Mouse (Mus musculus) heart, embryonic 11.5 days (tissue): Measurements from ENCODE around the gene Foxo3. TPM values are rescaled to one million over a fixed set of nuclear protein-coding genes. Genes with fewer than 3 reads are reported as not detected.

Source experiments
- ATAC-seq: fragments of 200-750 bp; cut with Nextera tagmentation; replicated peaks from 2 replicates; pipeline ENCODE4 v1.8.0; 2017; ENCODE audit warnings: moderate library complexity; ENCODE audit not compliant: insufficient number of reproducible peaks, low FRiP score, low TSS enrichment
- H3K27ac ChIP-seq: fragments of 300-500 bp; sonication (generic); 2 replicates; pipeline ENCODE4 v1.5.1; 2014; ENCODE audit warnings: mild to moderate bottlenecking, low read depth, low read length
- H3K27me3 ChIP-seq: fragments of 300-500 bp; sonication (generic); 2 replicates; pipeline ENCODE4 v1.6.1; 2014; ENCODE audit warnings: mild to moderate bottlenecking, low read length, mixed read lengths; ENCODE audit not compliant: control insufficient read depth, insufficient read depth
- H3K36me3 ChIP-seq: fragments of 300-500 bp; sonication (generic); 2 replicates; pipeline ENCODE4 v1.6.1; 2014; ENCODE audit warnings: mild to moderate bottlenecking, low read length, moderate library complexity, mixed read lengths; ENCODE audit not compliant: control insufficient read depth, insufficient read depth
- H3K4me1 ChIP-seq: fragments of 300-500 bp; sonication (generic); 2 replicates; pipeline ENCODE4 v1.6.1; 2014; ENCODE audit warnings: low read length; ENCODE audit not compliant: control insufficient read depth, insufficient read depth
- H3K4me2 ChIP-seq: fragments of 300-500 bp; sonication (generic); 2 replicates; pipeline ENCODE4 v1.6.1; 2014; ENCODE audit warnings: mild to moderate bottlenecking, moderate library complexity
- H3K4me3 ChIP-seq: fragments of 300-500 bp; sonication (generic); 2 replicates; pipeline ENCODE4 v1.5.1; 2014; ENCODE audit warnings: low read depth, low read length
- H3K9ac ChIP-seq: fragments of 300-500 bp; sonication (generic); 2 replicates; pipeline ENCODE4 v1.6.1; 2014; ENCODE audit warnings: mild to moderate bottlenecking, low read depth, low read length, moderate library complexity
- H3K9me3 ChIP-seq: fragments of 300-500 bp; sonication (generic); replicated peaks from 2 replicates; pipeline ENCODE4 v1.6.1; 2016; ENCODE audit warnings: low read length; ENCODE audit not compliant: control insufficient read depth
- WGBS: fragments of 180-500 bp; shearing (Covaris S2); extraction: QIAGEN DNeasy Blood & Tissue Kit; methylation state at CpG from one replicate; pipeline ENCODE4 v1.1.7; 2014; ENCODE audit not compliant: insufficient replicate concordance; 5-methylcytosine and 5-hydroxymethylcytosine counted together
- polyA plus RNA-seq: library from polyadenylated mRNA; unstranded; fragments of >200 nt; fragmentation: Nextera tagmentation; extraction: Ambion mirVana; gene quantifications from 2 replicates; pipeline ENCODE4 v1.2.1, GENCODE M21; 2014

Gene Foxo3
- polyA plus RNA-seq, 1 experiment from 2014 or later = 7.3 TPM

GRCm38 (mm10) chr10:42273760-42274691 lies 2.5 kb downstream of the Foxo3 start:
- Histone ChIP-seq H3K4me3 (peak overlapping the region; percentile 59), H3K9ac (peak overlapping the region; percentile 88), H3K36me3 (no peaks in the 10 kb centered on the region), H3K4me1 (peaks cover 40% of the 10 kb centered on the region), H3K4me2 (peak overlapping the region; percentile 96), H3K9me3 (no peaks in the 10 kb centered on the region), H3K27me3 (no peaks in the 10 kb centered on the region), H3K27ac (peak overlapping the region; percentile 50)
- WGBS = 7% methylated on average over 21 of the region's 21 CpGs
- peak; percentile 23; the same call in 1 of the 2 replicates for ATAC-seq

GRCm38 (mm10) chr10:42273403-42273759 lies 3.2 kb downstream of the Foxo3 start:
- peak overlapping the region; percentile 59 for H3K4me3 ChIP-seq
- ATAC-seq = no peak
- peak overlapping the region; percentile 96 for H3K4me2 ChIP-seq
- peak overlapping the region; percentile 88 for H3K9ac ChIP-seq
- H3K36me3 ChIP-seq = no peaks in the 10 kb centered on the region
- H3K4me1 ChIP-seq = peaks cover 38% of the 10 kb centered on the region
- H3K27ac ChIP-seq = peak overlapping the region; percentile 50
- 41% methylated on average over 6 of the region's 6 CpGs for WGBS
- H3K9me3 ChIP-seq = no peaks in the 10 kb centered on the region
- no peaks in the 10 kb centered on the region for H3K27me3 ChIP-seq

- 46% methylated on average over 11 of the region's 11 CpGs for WGBS
- Histone ChIP-seq H3K9me3 (no peaks in the 10 kb centered on the region), H3K4me1 (peaks cover 38% of the 10 kb centered on the region), H3K9ac (peak overlapping the region; percentile 17; the same call in 1 of the 2 replicates), H3K4me3 (0 out of 2 replicates have a peak overlapping the region, but pooled peaks have one; percentile 0), H3K36me3 (no peaks in the 10 kb centered on the region; the same call in 1 of the 2 replicates), H3K27me3 (no peaks in the 10 kb centered on the region), H3K27ac (no peak overlapping the region), H3K4me2 (peak overlapping the region; percentile 29)
- ATAC-seq = no peak
Measured at GRCm38 (mm10) chr10:42271454-42272230, 4.9 kb downstream of the Foxo3 start.

GRCm38 (mm10) chr10:42270277-42271083 lies 6.1 kb downstream of the Foxo3 start:
- Histone ChIP-seq H3K27ac (no peak overlapping the region), H3K9ac (no peak overlapping the region), H3K4me1 (peaks cover 38% of the 10 kb centered on the region), H3K4me3 (no peak overlapping the region), H3K4me2 (peak overlapping the region; percentile 29), H3K9me3 (no peaks in the 10 kb centered on the region), H3K36me3 (peaks cover 11% of the 10 kb centered on the region), H3K27me3 (no peaks in the 10 kb centered on the region)
- WGBS = 43% methylated on average over 10 of the region's 10 CpGs
- no peak for ATAC-seq

GRCm38 (mm10) chr10:42269281-42270025 lies 7.1 kb downstream of the Foxo3 start:
- no peak overlapping the region for H3K4me3 ChIP-seq
- H3K9me3 ChIP-seq = no peaks in the 10 kb centered on the region
- no peaks in the 10 kb centered on the region for H3K27me3 ChIP-seq
- no peak for ATAC-seq
- peaks cover 30% of the 10 kb centered on the region for H3K4me1 ChIP-seq
- H3K4me2 ChIP-seq = 0 out of 2 replicates have a peak overlapping the region, but pooled peaks have one; percentile 5
- 0 out of 2 replicates have a peak overlapping the region, but pooled peaks have one; percentile 1 for H3K27ac ChIP-seq
- H3K9ac ChIP-seq = no peak overlapping the region
- H3K36me3 ChIP-seq = peaks cover 11% of the 10 kb centered on the region
- WGBS = 67% methylated on average over 15 of the region's 15 CpGs

- H3K9me3 ChIP-seq = no peaks in the 10 kb centered on the region
- H3K27ac ChIP-seq = no peak overlapping the region
- no peaks in the 10 kb centered on the region for H3K27me3 ChIP-seq
- H3K36me3 ChIP-seq = peaks cover 11% of the 10 kb centered on the region
- ATAC-seq = no peak
- H3K4me2 ChIP-seq = no peak overlapping the region
- peaks cover 20% of the 10 kb centered on the region for H3K4me1 ChIP-seq
- H3K9ac ChIP-seq = no peak overlapping the region
- 83% methylated on average over 5 of the region's 5 CpGs for WGBS
- no peak overlapping the region for H3K4me3 ChIP-seq
Measured at GRCm38 (mm10) chr10:42267811-42268545, 8.6 kb downstream of the Foxo3 start.

GRCm38 (mm10) chr10:42265021-42265689 lies 11.4 kb downstream of the Foxo3 start:
- peak; percentile 77 for ATAC-seq
- Histone ChIP-seq H3K9me3 (no peaks in the 10 kb centered on the region), H3K9ac (no peak overlapping the region), H3K4me3 (no peak overlapping the region), H3K4me2 (no peak overlapping the region), H3K27ac (peak overlapping the region; percentile 35; the same call in 1 of the 2 replicates), H3K27me3 (no peaks in the 10 kb centered on the region), H3K36me3 (peaks cover 11% of the 10 kb centered on the region), H3K4me1 (peaks cover 20% of the 10 kb centered on the region)
- 71% methylated on average over 11 of the region's 11 CpGs for WGBS
